Mouse (Mus musculus): ENCODE measurements around the gene Pld6. TPM values are rescaled to one million over a fixed set of nuclear protein-coding genes. Genes with fewer than 3 reads are reported as not detected.

Gene Pld6
- total RNA-seq (2015) (not detected in 2 replicates), total RNA-seq (2017) (not detected in 2 replicates)

GRCm38 (mm10) chr11:59787199-59787781, at the start of gene Pld6:
Pld6 (minus strand) TSS chr11:59787645.
- ATAC-seq (ENCODE audit: poor library complexity, severe bottlenecking), result peak; percentile 71

DNA sequence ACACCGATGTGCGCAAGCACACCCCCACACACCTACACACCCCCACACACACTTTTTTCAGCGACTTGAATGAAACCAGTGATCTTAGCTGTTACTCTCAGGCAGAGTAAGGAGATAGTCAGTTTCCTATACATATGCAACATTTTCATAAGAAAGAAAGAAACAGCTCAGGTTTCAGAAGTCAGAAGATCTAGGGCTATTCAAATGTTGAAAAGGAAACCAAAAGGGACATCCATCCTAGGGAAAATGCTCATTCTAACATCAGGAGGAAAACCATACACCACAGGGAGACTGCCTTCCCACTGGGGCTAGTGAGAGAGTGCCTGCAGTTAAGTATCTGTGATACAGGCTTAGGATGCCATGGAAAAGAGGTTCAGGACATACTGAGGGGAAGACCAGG, 34.2 kb upstream of the Pld6 start:
- ATAC-seq (ENCODE audit: poor library complexity, severe bottlenecking), result no peak

GRCm38 (mm10) chr11:59817916-59818315, 30.5 kb upstream of the Pld6 start:
- no peak for ATAC-seq (ENCODE audit: poor library complexity, severe bottlenecking)

DNA sequence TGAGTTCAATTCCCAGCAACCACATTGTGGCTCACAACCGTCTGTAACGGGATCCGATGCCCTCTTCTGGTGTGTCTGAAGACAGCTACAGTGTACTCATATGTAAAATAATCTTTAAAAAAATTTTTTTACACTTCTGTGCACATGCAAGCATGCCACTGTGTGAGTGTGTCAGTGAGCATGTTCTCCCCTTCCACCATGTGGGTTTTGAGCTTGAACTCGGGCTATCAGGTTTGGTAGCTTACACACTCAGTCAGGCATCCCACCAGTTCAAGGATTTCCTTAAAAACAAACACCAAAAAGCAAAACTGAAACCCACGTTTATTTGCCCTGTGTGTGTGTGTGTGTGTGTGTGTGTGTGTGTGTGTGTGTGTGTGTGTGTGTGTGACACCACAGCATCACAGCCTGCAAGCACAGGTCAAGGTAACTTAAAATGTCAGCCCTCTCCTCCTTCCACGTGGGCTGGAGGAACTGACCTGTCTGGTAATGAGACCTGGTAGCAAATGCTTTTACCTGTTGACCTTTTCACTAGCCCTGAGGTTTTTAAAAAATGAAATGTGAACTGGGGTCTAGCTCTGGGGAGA, 28.1 kb upstream of the Pld6 start:
- no peak for ATAC-seq (ENCODE audit: poor library complexity, severe bottlenecking)

- no peak for ATAC-seq (ENCODE audit: poor library complexity, severe bottlenecking)
Measured at GRCm38 (mm10) chr11:59814936-59815335, 27.5 kb upstream of the Pld6 start.

DNA sequence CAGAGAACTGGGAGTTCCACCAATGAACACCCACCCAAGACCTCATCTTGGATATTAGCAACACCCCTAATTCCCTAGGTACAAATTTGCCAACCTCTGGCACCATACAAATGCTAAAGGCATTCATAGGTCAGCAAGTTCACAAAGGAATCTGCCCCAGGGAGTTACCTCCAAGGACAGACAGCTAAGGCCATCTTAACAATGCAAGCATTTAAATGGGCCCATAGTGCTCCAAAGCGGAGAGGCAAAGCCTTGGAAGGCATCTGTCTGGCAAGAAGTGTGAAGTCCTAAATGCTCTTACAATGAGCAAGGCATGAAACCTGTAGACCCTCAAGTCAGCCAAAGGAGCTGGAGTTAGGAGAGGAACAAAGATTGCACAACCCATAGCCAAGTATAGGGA, 26.9 kb upstream of the Pld6 start:
- ATAC-seq (ENCODE audit: poor library complexity, severe bottlenecking), result no peak

DNA sequence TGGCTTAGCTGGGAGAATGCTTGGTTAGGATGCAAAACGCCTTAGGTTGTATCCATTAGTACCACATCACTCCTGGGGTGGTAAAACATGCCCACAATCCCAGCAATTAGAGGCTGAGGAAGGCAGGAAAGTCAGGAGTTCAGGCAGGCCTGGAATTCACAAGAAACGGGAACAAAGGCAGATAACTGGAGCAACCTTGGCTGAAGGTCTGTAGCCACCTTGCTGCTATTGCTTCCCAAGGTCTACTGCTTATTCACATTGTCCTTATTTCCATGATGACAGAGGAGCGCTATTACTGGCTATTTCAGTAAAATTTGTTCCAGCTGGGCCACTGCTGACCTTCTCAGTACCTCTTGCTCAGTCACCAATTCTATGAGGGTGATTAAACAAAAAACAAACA, 25.8 kb upstream of the Pld6 start:
- no peak for ATAC-seq (ENCODE audit: poor library complexity, severe bottlenecking)

DNA sequence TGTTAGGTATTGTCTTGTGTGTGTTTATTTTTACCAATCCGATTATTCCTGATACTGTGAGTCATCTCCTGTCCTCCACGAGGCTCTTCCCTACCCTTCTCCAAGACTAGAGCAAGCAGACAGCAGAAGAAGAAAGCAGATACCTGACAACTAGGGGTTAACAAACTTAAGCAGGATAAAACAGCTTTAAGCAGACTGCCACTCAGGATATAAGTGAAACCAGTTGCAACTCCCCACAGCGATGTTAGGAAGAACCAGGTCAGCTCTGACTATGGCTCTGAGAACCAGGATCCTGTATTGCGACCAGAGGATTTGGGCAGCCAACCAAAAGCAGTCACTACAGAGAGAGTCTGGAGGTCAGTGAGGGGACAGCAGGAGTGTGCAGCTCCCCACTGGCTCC, 23.8 kb upstream of the Pld6 start:
- ATAC-seq (ENCODE audit: poor library complexity, severe bottlenecking), result no peak

- no peak for ATAC-seq (ENCODE audit: poor library complexity, severe bottlenecking)
Measured at GRCm38 (mm10) chr11:59810480-59811158, 23.2 kb upstream of the Pld6 start.

DNA sequence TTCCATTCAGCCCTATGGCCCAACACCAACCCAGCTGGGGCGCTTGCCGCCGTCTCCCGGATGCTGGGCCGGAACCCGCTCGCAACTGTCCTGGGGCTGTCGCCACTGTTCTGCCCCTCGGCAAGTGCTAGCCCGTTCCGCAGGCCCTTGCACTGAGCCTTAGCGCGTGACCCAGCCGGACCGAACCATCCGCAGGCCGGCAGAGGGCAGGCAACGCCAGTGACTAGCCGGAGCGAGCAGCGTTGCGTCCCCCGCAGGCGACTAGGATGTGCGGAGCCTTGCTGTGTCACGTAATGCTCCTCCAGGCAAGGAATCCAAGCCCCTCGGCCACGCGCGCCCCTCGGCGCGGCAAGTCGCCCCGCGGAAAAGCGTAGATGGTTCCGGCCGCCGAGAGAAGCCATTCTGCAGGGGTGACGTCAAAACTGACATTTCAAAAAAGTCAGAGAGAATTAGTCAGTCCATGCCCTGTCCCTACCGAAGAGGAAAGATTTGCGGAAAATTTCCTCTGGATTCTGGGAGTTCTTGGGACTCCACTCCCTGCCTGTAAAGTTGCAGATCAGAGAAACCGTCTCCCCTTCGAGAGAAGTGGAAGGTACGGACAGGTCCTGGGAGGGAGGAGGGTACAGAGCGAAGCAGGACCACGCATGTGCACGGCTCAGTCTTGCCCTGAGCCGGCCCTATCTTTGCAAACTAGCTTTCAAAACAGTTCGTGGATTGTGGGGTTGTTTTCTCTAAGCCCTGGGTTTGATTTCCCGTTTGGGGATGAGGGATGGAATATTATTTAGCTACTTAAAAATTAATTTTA, 22.4 kb upstream of the Pld6 start, which contains the start of gene Flcn:
Gene Flcn, minus strand, starts transcription at position 347 of the 805 bp plus-strand sequence.
- ATAC-seq (ENCODE audit: poor library complexity, severe bottlenecking), result peak; percentile 86

DNA sequence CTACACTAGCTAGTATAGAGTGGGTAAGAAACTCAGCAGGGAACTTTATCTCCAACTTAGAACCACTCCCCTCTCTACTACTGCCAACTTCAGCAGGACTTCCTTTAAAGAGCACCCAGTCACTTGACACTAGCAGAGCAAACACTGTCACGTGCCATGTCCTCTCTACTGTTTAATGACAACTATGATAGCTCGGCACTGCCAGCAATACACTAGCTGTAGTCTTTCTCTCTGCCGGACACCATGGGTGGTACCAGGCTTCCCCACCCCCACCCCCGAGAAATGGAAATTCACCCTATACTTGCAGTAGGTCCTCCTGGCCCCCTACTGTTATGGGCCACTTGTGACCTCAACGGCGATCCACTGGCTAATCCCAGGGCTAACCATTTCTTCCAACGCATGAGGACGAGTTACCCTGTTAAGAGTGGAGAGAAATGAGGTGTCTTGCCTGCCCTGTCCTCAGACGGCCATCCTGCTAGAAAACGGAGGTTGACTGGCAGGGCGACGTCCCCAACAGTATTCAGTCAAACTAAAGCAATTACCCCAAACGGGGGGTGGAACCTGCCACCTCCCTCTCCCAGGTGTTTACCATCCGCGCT, 21.7 kb upstream of the Pld6 start:
- peak; percentile 61 for ATAC-seq (ENCODE audit: poor library complexity, severe bottlenecking)

GRCm38 (mm10) chr11:59808170-59808960, 20.9 kb upstream of the Pld6 start:
- no peak for ATAC-seq (ENCODE audit: poor library complexity, severe bottlenecking)

- no peak for ATAC-seq (ENCODE audit: poor library complexity, severe bottlenecking)
Measured at GRCm38 (mm10) chr11:59805656-59806055, 18.2 kb upstream of the Pld6 start.

DNA sequence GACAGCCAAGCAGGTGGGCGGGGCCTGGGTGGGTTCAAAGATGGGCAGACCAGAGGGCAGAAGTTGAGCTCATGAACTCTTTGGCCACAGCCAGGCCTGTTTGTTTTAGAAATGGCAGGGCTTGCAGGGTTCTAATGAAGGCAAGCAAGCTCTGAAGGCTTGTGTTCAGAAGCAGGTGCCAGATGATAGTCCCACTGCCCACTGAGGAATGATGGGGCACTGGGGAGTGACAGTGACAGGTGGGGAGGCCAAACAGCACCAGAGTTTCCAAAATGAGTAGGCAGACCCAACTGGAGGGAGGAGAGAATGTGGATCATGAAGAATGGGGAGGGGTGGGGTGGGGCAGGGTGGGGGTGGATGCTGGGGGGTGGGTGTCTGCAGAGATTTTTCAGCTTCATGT, 17.8 kb upstream of the Pld6 start:
- ATAC-seq (ENCODE audit: poor library complexity, severe bottlenecking), result no peak

DNA sequence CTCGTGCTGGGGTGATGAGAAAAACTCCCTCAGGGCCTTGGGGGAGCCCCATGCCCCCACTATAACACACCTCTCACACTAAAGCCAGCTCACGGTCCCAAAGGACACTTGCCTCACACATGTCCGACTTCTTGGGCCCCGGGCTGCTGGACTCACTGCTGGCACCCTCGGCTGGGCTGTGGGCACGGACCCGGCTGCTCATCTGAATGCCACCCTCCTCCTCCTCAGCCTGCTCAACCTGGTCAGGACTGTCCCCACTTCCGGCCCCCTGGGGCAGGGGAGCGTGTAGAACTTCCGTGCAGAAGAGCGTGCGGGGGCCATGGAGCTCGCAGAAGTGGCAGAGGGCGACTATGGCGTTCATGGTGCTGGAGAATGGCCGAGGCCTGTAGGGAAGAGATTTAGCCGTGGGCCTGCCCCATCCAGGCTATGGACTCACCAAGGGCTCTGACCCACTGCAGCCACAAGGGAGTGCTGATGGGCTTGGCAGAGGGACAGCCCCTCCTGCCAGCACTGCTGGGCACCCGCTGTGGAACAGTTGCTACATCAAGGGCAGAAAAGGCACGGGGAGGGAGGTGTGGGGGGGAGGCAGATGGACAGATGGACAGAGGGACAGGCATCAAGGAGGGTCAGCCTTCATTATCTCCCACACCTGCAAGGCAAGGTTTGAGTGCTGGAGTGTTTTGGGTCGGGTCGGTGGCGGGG, 17.1 kb upstream of the Pld6 start:
- no peak for ATAC-seq (ENCODE audit: poor library complexity, severe bottlenecking)

- ATAC-seq (ENCODE audit: poor library complexity, severe bottlenecking), result no peak
Measured at GRCm38 (mm10) chr11:59803516-59803915, 16.1 kb upstream of the Pld6 start.

DNA sequence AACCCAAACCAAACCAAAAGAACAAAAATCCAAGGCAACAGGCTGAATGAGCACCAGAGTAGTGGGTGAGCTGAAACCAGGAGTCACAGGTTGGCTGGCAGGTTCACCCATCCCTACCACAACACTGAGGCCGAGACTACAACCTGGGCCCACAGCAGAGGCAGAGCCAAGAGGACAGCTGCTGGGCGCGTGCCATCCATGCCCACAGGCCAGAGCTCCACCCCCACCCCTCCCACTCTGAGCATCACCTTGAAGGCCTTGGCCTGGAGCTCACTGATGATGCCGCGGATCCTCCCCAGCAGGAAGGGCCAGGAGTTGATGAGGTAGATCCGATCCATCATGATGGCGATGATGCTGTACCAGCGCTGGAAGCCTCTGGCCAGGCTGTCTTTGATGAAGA, 14.4 kb upstream of the Pld6 start:
- ATAC-seq (ENCODE audit: poor library complexity, severe bottlenecking), result no peak

- ATAC-seq (ENCODE audit: poor library complexity, severe bottlenecking), result no peak
Measured at GRCm38 (mm10) chr11:59800412-59800811, 13.0 kb upstream of the Pld6 start.

- ATAC-seq (ENCODE audit: poor library complexity, severe bottlenecking), result no peak
Measured at GRCm38 (mm10) chr11:59793390-59793789, 5.9 kb upstream of the Pld6 start.

- ATAC-seq (ENCODE audit: poor library complexity, severe bottlenecking), result no peak
Measured at GRCm38 (mm10) chr11:59789311-59789710, 1.9 kb upstream of the Pld6 start.
